Mouse (Mus musculus) embryonic facial prominence, embryonic 14.5 days (tissue): ENCODE measurements at regions not wholly inside any gene's neighbourhood (a gene's known extent, or its start where the extent isn't known, plus 50 kb on each side); places are given as distances from the start of the nearest gene placed in this dataset.

Source experiments
- ATAC-seq: fragments of 200-750 bp; cut with Nextera tagmentation; 2 replicates; pipeline ENCODE4 v1.8.0; 2017; ENCODE audit warnings: low read depth, moderate number of reproducible peaks, moderate TSS enrichment
- DNase-seq: peaks from one replicate; pipeline ENCODE4 v3.0.0-alpha.2; 2015; ENCODE audit warnings: low spot score
- H3K27ac ChIP-seq: fragments of 300-500 bp; sonication (generic); replicated peaks from 2 replicates; pipeline ENCODE4 v1.5.1; 2014; ENCODE audit warnings: low read depth, mild to moderate bottlenecking, low read length, moderate library complexity
- H3K27me3 ChIP-seq: fragments of 300-500 bp; sonication (generic); replicated peaks from 2 replicates; pipeline ENCODE4 v1.6.1; 2014; ENCODE audit warnings: low read length; ENCODE audit not compliant: control insufficient read depth, insufficient read depth
- H3K36me3 ChIP-seq: fragments of 300-500 bp; sonication (generic); 2 replicates; pipeline ENCODE4 v1.6.1; 2014; ENCODE audit warnings: low read length, mixed read lengths; ENCODE audit not compliant: control insufficient read depth, insufficient read depth
- H3K4me1 ChIP-seq: fragments of 300-500 bp; sonication (generic); 2 replicates; pipeline ENCODE4 v1.6.1; 2014; ENCODE audit warnings: antibody characterized with exemption, low read length; ENCODE audit not compliant: control insufficient read depth, insufficient read depth
- H3K4me2 ChIP-seq: fragments of 300-500 bp; sonication (generic); 2 replicates; pipeline ENCODE4 v1.6.1; 2014; ENCODE audit warnings: low read depth, mild to moderate bottlenecking, low read length, moderate library complexity, mixed read lengths
- H3K4me3 ChIP-seq: fragments of 300-500 bp; sonication (generic); 2 replicates; pipeline ENCODE4 v1.5.1; 2014; ENCODE audit warnings: low read depth, mild to moderate bottlenecking, low read length
- H3K9ac ChIP-seq: fragments of 300-500 bp; sonication (generic); 2 replicates; pipeline ENCODE4 v1.6.1; 2014; ENCODE audit warnings: low read depth, mild to moderate bottlenecking, low read length, moderate library complexity, mixed read lengths
- H3K9me3 ChIP-seq: fragments of 300-500 bp; sonication (generic); 2 replicates; pipeline ENCODE4 v1.6.1; 2016; ENCODE audit warnings: low read length; ENCODE audit not compliant: control insufficient read depth
- WGBS: fragments of 180-500 bp; shearing (Covaris S2); extraction: QIAGEN DNeasy Blood & Tissue Kit; methylation state at CpG from one replicate; pipeline ENCODE4 v1.1.7; 2014; 5-methylcytosine and 5-hydroxymethylcytosine counted together

GRCm38 (mm10) chr17:67497380-67497779, 135.1 kb downstream of the Lrrc30 start:
- DNase-seq, result peak; percentile 29

GRCm38 (mm10) chr17:67480463-67480862, 126.2 kb upstream of the Ptprm start:
- ATAC-seq (no peak), DNase-seq (no peak)
- Histone ChIP-seq H3K9ac (no peak overlapping the region), H3K27me3 (no peaks in the 10 kb centered on the region), H3K36me3 (no peaks in the 10 kb centered on the region), H3K4me1 (no peaks in the 10 kb centered on the region), H3K9me3 (no peaks in the 10 kb centered on the region), H3K4me2 (no peak overlapping the region), H3K4me3 (no peak overlapping the region), H3K27ac (no peak overlapping the region)
- WGBS, result 68% methylated on average over 5 of the region's 5 CpGs

More at GRCm38 (mm10) chr17:67497380-67497779, 135.1 kb downstream of the Lrrc30 start:
- no peaks in the 10 kb centered on the region for H3K4me1 ChIP-seq
- no peak overlapping the region for H3K4me3 ChIP-seq
- H3K9ac ChIP-seq, result no peak overlapping the region
- no peaks in the 10 kb centered on the region for H3K9me3 ChIP-seq
- peak; percentile 68; the same call in 1 of the 2 replicates for ATAC-seq
- 86% methylated on average over 8 of the region's 8 CpGs for WGBS
- no peak overlapping the region for H3K4me2 ChIP-seq
- H3K27ac ChIP-seq, result no peak overlapping the region
- no peaks in the 10 kb centered on the region for H3K36me3 ChIP-seq
- H3K27me3 ChIP-seq, result no peaks in the 10 kb centered on the region

GRCm38 (mm10) chr17:67473137-67473536, 118.9 kb upstream of the Ptprm start:
- Histone ChIP-seq H3K4me2 (no peak overlapping the region), H3K9me3 (no peaks in the 10 kb centered on the region), H3K9ac (no peak overlapping the region), H3K4me3 (no peak overlapping the region), H3K27ac (no peak overlapping the region), H3K4me1 (no peaks in the 10 kb centered on the region), H3K36me3 (no peaks in the 10 kb centered on the region), H3K27me3 (no peaks in the 10 kb centered on the region)
- ATAC-seq (peak; percentile 60), DNase-seq (peak; percentile 86)
- 19% methylated on average over 2 of the region's 2 CpGs for WGBS

GRCm38 (mm10) chr17:67458851-67459421, 104.7 kb upstream of the Ptprm start:
- no peak for ATAC-seq
- no peak overlapping the region for H3K9ac ChIP-seq
- 80% methylated on average over 4 of the region's 4 CpGs for WGBS
- H3K9me3 ChIP-seq, result no peaks in the 10 kb centered on the region
- no peak for DNase-seq
- H3K4me2 ChIP-seq, result no peak overlapping the region
- H3K4me3 ChIP-seq, result no peak overlapping the region
- no peaks in the 10 kb centered on the region for H3K27me3 ChIP-seq
- H3K4me1 ChIP-seq, result no peaks in the 10 kb centered on the region
- H3K27ac ChIP-seq, result no peak overlapping the region
- no peaks in the 10 kb centered on the region for H3K36me3 ChIP-seq

- H3K27me3 ChIP-seq, result no peaks in the 10 kb centered on the region
- WGBS, result 84% methylated on average over 13 of the region's 13 CpGs
- no peak overlapping the region for H3K4me2 ChIP-seq
- H3K9ac ChIP-seq, result no peak overlapping the region
- H3K4me1 ChIP-seq, result peaks cover 4% of the 10 kb centered on the region; the same call in 1 of the 2 replicates
- H3K27ac ChIP-seq, result no peak overlapping the region
- no peak for DNase-seq
- H3K9me3 ChIP-seq, result no peaks in the 10 kb centered on the region
- no peak for ATAC-seq
- no peak overlapping the region for H3K4me3 ChIP-seq
- no peaks in the 10 kb centered on the region for H3K36me3 ChIP-seq
Measured at GRCm38 (mm10) chr17:67451966-67452365, 97.7 kb upstream of the Ptprm start.

GRCm38 (mm10) chr17:67451081-67451480, 96.8 kb upstream of the Ptprm start:
- Histone ChIP-seq H3K36me3 (no peaks in the 10 kb centered on the region), H3K27ac (no peak overlapping the region), H3K9me3 (no peaks in the 10 kb centered on the region), H3K4me2 (no peak overlapping the region), H3K4me3 (no peak overlapping the region), H3K4me1 (peaks cover 4% of the 10 kb centered on the region; the same call in 1 of the 2 replicates), H3K9ac (no peak overlapping the region), H3K27me3 (no peaks in the 10 kb centered on the region)
- WGBS, result 17% methylated on average over 2 of the region's 2 CpGs
- ATAC-seq, result no peak
- peak; percentile 4 for DNase-seq

GRCm38 (mm10) chr17:67450021-67450420, 95.8 kb upstream of the Ptprm start:
- H3K36me3 ChIP-seq, result no peaks in the 10 kb centered on the region
- H3K4me1 ChIP-seq, result peaks cover 4% of the 10 kb centered on the region; the same call in 1 of the 2 replicates
- no peak for DNase-seq
- H3K9me3 ChIP-seq, result no peaks in the 10 kb centered on the region
- H3K27ac ChIP-seq, result no peak overlapping the region
- 78% methylated on average over 5 of the region's 5 CpGs for WGBS
- no peak overlapping the region for H3K4me2 ChIP-seq
- H3K9ac ChIP-seq, result no peak overlapping the region
- H3K4me3 ChIP-seq, result no peak overlapping the region
- ATAC-seq, result no peak
- no peaks in the 10 kb centered on the region for H3K27me3 ChIP-seq

GRCm38 (mm10) chr17:67445986-67446385, 91.7 kb upstream of the Ptprm start:
- Histone ChIP-seq H3K36me3 (no peaks in the 10 kb centered on the region), H3K4me1 (peaks cover 3% of the 10 kb centered on the region; the same call in 1 of the 2 replicates), H3K9me3 (peaks cover 6% of the 10 kb centered on the region; the same call in 1 of the 2 replicates), H3K4me2 (no peak overlapping the region), H3K4me3 (no peak overlapping the region), H3K27ac (no peak overlapping the region), H3K27me3 (no peaks in the 10 kb centered on the region), H3K9ac (no peak overlapping the region)
- peak; percentile 3 for DNase-seq
- no peak for ATAC-seq

- ATAC-seq (no peak), DNase-seq (no peak)
- Histone ChIP-seq H3K36me3 (no peaks in the 10 kb centered on the region), H3K9me3 (peaks cover 6% of the 10 kb centered on the region; the same call in 1 of the 2 replicates), H3K4me1 (no peaks in the 10 kb centered on the region), H3K9ac (no peak overlapping the region), H3K4me3 (no peak overlapping the region), H3K27me3 (no peaks in the 10 kb centered on the region), H3K27ac (no peak overlapping the region), H3K4me2 (no peak overlapping the region)
- WGBS, result 59% methylated on average over 2 of the region's 2 CpGs
Measured at GRCm38 (mm10) chr17:67440961-67441360, 86.7 kb upstream of the Ptprm start.
